Mouse (Mus musculus) neural tube, embryonic 12.5 days (tissue): ENCODE measurements around the gene Nrxn3. TPM values are rescaled to one million over a fixed set of nuclear protein-coding genes. Genes with fewer than 3 reads are reported as not detected.
A peak's percentile ranks its signal among the peaks of the same experiment; 100 is the strongest.

ENCODE experiments used
- ATAC-seq: fragments of 200-750 bp; cut with Nextera tagmentation; 2 replicates; pipeline ENCODE4 v1.8.0; 2017; ENCODE audit warnings: low read depth, mild to moderate bottlenecking, moderate TSS enrichment, moderate library complexity; ENCODE audit not compliant: low FRiP score
- H3K27ac ChIP-seq: fragments of 300-500 bp; sonication (generic); 2 replicates; pipeline ENCODE4 v1.5.1; 2016
- H3K27me3 ChIP-seq: fragments of 300-500 bp; sonication (generic); replicated peaks from 2 replicates; pipeline ENCODE4 v1.6.1; 2016; ENCODE audit warnings: mild to moderate bottlenecking
- H3K36me3 ChIP-seq: fragments of 300-500 bp; sonication (generic); 2 replicates; pipeline ENCODE4 v1.6.1; 2016; ENCODE audit warnings: mild to moderate bottlenecking
- H3K4me1 ChIP-seq: fragments of 300-500 bp; sonication (generic); 2 replicates; pipeline ENCODE4 v1.6.1; 2016
- H3K4me2 ChIP-seq: fragments of 300-500 bp; sonication (generic); replicated peaks from 2 replicates; pipeline ENCODE4 v1.6.1; 2016; ENCODE audit warnings: mild to moderate bottlenecking
- H3K4me3 ChIP-seq: fragments of 300-500 bp; sonication (generic); 2 replicates; pipeline ENCODE4 v1.5.1; 2016
- H3K9ac ChIP-seq: fragments of 300-500 bp; sonication (generic); 2 replicates; pipeline ENCODE4 v1.6.1; 2016; ENCODE audit warnings: mild to moderate bottlenecking
- H3K9me3 ChIP-seq: fragments of 300-500 bp; sonication (generic); 2 replicates; pipeline ENCODE4 v1.6.1; 2016; ENCODE audit warnings: mild to moderate bottlenecking
- WGBS: fragments of 180-500 bp; shearing (Covaris S2); methylation state at CpG from one replicate; pipeline ENCODE4 v1.1.7; 2016; 5-methylcytosine and 5-hydroxymethylcytosine counted together
- polyA plus RNA-seq: library from polyadenylated mRNA; unstranded; fragments of >200 nt; fragmentation: Nextera tagmentation; extraction: Ambion mirVana; gene quantifications from 2 replicates; pipeline ENCODE4 v1.2.1, GENCODE M21; 2016

The Nrxn3 gene
- polyA plus RNA-seq, 1 experiment from 2014 or later: 57.5 TPM

DNA sequence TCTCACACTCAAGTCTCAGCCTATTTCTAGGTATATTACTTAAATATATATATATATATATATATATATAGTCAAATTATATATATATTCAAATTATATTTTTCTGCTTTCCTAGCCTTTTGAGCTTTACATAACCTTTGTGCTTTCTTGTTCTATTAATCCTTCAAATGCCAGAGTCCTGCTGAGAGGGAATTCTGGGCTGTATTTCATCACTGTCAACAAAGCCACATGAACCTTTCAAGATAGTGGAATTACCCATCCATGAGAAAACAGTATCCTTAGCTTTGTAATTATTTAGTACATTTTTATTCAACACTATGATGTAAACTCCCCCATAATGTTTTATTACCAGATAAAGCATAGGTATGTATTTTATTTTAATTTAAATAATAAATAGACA, 1144.4 kb downstream of the Nrxn3 start:
- H3K9me3 ChIP-seq: no peaks in the 10 kb centered on the region
- no peak for ATAC-seq

GRCm38 (mm10) chr12:89882617-89883370, 1160.1 kb downstream of the Nrxn3 start:
- Histone ChIP-seq H3K4me1 (no peaks in the 10 kb centered on the region), H3K27ac (no peak overlapping the region), H3K4me3 (no peak overlapping the region), H3K9me3 (no peaks in the 10 kb centered on the region), H3K27me3 (no peaks in the 10 kb centered on the region), H3K4me2 (no peak overlapping the region), H3K9ac (no peak overlapping the region), H3K36me3 (no peaks in the 10 kb centered on the region)
- ATAC-seq: peak; percentile 61; the same call in 1 of the 2 replicates
- 41% methylated on average over 8 of the region's 8 CpGs for WGBS

More for the DNA sequence above, 1144.4 kb downstream of the Nrxn3 start:
- Histone ChIP-seq H3K4me2 (no peak overlapping the region), H3K36me3 (no peaks in the 10 kb centered on the region), H3K4me1 (no peaks in the 10 kb centered on the region), H3K4me3 (no peak overlapping the region), H3K27me3 (no peaks in the 10 kb centered on the region), H3K27ac (no peak overlapping the region), H3K9ac (no peak overlapping the region)

DNA sequence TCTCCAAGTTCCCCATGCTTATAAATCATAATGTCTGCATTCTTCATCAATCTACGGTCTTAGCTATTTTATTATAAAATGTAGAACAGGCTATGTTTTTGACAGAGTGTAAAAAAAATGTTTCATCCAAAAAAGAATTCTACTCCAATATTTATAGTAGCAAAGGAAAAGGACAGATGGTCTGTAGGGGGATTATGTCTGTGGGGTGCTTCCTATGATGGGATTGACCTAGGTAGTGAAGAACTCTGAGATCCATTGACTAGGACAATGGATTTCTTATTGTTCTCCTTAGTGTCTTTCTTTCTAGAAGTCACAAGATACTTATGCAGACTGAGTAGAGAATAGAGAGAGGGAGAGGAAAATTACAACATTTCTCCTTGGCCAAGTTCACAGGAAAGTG, 1161.9 kb downstream of the Nrxn3 start:
- Histone ChIP-seq H3K36me3 (no peaks in the 10 kb centered on the region), H3K4me3 (no peak overlapping the region), H3K4me2 (no peak overlapping the region), H3K27me3 (no peaks in the 10 kb centered on the region), H3K9ac (no peak overlapping the region), H3K27ac (no peak overlapping the region), H3K4me1 (no peaks in the 10 kb centered on the region), H3K9me3 (no peaks in the 10 kb centered on the region)
- WGBS: 84% methylated on average over 1 of the region's 1 CpGs
- no peak for ATAC-seq

DNA sequence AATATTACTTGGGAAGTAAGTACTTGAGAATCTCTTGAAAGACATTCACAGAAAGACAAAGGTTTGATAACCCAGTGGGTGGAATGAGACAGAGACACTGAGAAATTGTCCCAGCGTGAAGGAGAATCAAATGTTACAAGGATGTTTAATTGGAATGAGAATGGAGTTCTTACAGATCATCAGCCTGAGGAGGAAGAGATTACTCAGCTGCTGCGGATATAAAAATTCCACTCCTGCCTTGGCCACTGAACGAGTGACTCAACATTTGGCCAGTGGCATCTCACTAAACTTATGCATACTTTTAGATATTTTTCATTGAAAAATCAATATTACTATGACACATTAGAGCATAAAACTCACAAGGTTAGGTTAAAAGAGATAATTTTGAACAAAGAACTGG, 1166.0 kb downstream of the Nrxn3 start:
- 87% methylated on average over 3 of the region's 3 CpGs for WGBS
- no peaks in the 10 kb centered on the region for H3K27me3 ChIP-seq
- H3K9me3 ChIP-seq: no peaks in the 10 kb centered on the region
- no peaks in the 10 kb centered on the region for H3K36me3 ChIP-seq
- no peak overlapping the region for H3K4me2 ChIP-seq
- H3K4me1 ChIP-seq: no peaks in the 10 kb centered on the region
- H3K4me3 ChIP-seq: no peak overlapping the region
- H3K9ac ChIP-seq: no peak overlapping the region
- no peak for ATAC-seq
- H3K27ac ChIP-seq: no peak overlapping the region

GRCm38 (mm10) chr12:89896901-89897300, 1174.2 kb downstream of the Nrxn3 start:
- H3K4me1 ChIP-seq: no peaks in the 10 kb centered on the region
- WGBS: 63% methylated on average over 2 of the region's 2 CpGs
- no peak overlapping the region for H3K4me2 ChIP-seq
- no peak overlapping the region for H3K9ac ChIP-seq
- no peak for ATAC-seq
- H3K27me3 ChIP-seq: no peaks in the 10 kb centered on the region
- no peak overlapping the region for H3K27ac ChIP-seq
- no peaks in the 10 kb centered on the region for H3K9me3 ChIP-seq
- no peaks in the 10 kb centered on the region for H3K36me3 ChIP-seq
- H3K4me3 ChIP-seq: no peak overlapping the region

- H3K9ac ChIP-seq: no peak overlapping the region
- no peak overlapping the region for H3K4me3 ChIP-seq
- H3K36me3 ChIP-seq: no peaks in the 10 kb centered on the region
- H3K4me2 ChIP-seq: no peak overlapping the region
- no peaks in the 10 kb centered on the region for H3K27me3 ChIP-seq
- H3K4me1 ChIP-seq: peaks cover 6% of the 10 kb centered on the region; the same call in 1 of the 2 replicates
- H3K27ac ChIP-seq: no peak overlapping the region
- WGBS: 48% methylated on average over 3 of the region's 3 CpGs
- no peak for ATAC-seq
- H3K9me3 ChIP-seq: no peaks in the 10 kb centered on the region
Measured at GRCm38 (mm10) chr12:89909578-89909977, 1186.9 kb downstream of the Nrxn3 start.

GRCm38 (mm10) chr12:89918138-89918829, 1195.6 kb downstream of the Nrxn3 start:
- WGBS: 47% methylated on average over 8 of the region's 8 CpGs

DNA sequence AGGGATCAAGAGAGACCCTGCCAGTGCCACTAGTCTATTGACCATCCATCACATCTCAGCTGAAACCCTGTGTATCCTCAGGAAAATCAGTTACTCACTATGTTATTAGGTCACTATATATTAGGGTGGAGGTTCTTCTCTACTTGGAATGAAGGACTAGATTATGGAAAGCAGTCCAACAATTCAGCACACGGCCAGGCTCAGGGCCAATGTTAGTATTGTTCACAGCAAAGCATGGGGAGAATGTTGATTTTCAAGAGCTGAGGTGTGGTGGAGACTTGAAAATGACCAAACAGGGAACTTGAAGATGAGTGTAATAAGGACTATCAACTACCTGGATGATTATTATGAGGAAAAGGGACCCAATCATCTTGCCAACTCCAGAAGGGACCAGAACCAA, 1209.7 kb downstream of the Nrxn3 start:
- H3K27me3 ChIP-seq: no peaks in the 10 kb centered on the region
- ATAC-seq: no peak
- WGBS: 75% methylated on average over 1 of the region's 1 CpGs

More at GRCm38 (mm10) chr12:89918138-89918829, 1195.6 kb downstream of the Nrxn3 start:
- peaks cover 10% of the 10 kb centered on the region; the same call in 1 of the 2 replicates for H3K4me1 ChIP-seq
- no peaks in the 10 kb centered on the region for H3K9me3 ChIP-seq
- H3K9ac ChIP-seq: no peak overlapping the region
- no peak overlapping the region for H3K27ac ChIP-seq
- no peak overlapping the region for H3K4me2 ChIP-seq
- no peaks in the 10 kb centered on the region for H3K27me3 ChIP-seq
- no peaks in the 10 kb centered on the region for H3K36me3 ChIP-seq
- ATAC-seq: peak; percentile 79
- H3K4me3 ChIP-seq: no peak overlapping the region

GRCm38 (mm10) chr12:89933630-89934029, 1211.0 kb downstream of the Nrxn3 start:
- no peaks in the 10 kb centered on the region for H3K4me1 ChIP-seq
- ATAC-seq: no peak
- H3K4me2 ChIP-seq: no peak overlapping the region
- no peaks in the 10 kb centered on the region for H3K36me3 ChIP-seq
- no peaks in the 10 kb centered on the region for H3K27me3 ChIP-seq
- no peak overlapping the region for H3K4me3 ChIP-seq
- H3K9me3 ChIP-seq: no peaks in the 10 kb centered on the region
- 87% methylated on average over 5 of the region's 5 CpGs for WGBS
- no peak overlapping the region for H3K9ac ChIP-seq
- no peak overlapping the region for H3K27ac ChIP-seq

More for the DNA sequence above, 1209.7 kb downstream of the Nrxn3 start:
- H3K4me2 ChIP-seq: no peak overlapping the region
- no peaks in the 10 kb centered on the region for H3K36me3 ChIP-seq
- H3K4me3 ChIP-seq: no peak overlapping the region
- no peak overlapping the region for H3K9ac ChIP-seq
- no peak overlapping the region for H3K27ac ChIP-seq
- H3K4me1 ChIP-seq: no peaks in the 10 kb centered on the region
- no peaks in the 10 kb centered on the region for H3K9me3 ChIP-seq

GRCm38 (mm10) chr12:89940746-89941145, 1218.1 kb downstream of the Nrxn3 start:
- Histone ChIP-seq H3K27me3 (no peaks in the 10 kb centered on the region), H3K4me3 (no peak overlapping the region), H3K36me3 (no peaks in the 10 kb centered on the region), H3K4me1 (no peaks in the 10 kb centered on the region), H3K27ac (no peak overlapping the region), H3K4me2 (no peak overlapping the region), H3K9me3 (no peaks in the 10 kb centered on the region), H3K9ac (no peak overlapping the region)
- 92% methylated on average over 2 of the region's 2 CpGs for WGBS
- no peak for ATAC-seq

- Histone ChIP-seq H3K27me3 (no peaks in the 10 kb centered on the region), H3K27ac (no peak overlapping the region), H3K4me2 (no peak overlapping the region), H3K9me3 (no peaks in the 10 kb centered on the region), H3K9ac (no peak overlapping the region), H3K36me3 (no peaks in the 10 kb centered on the region), H3K4me1 (no peaks in the 10 kb centered on the region), H3K4me3 (no peak overlapping the region)
- 76% methylated on average over 2 of the region's 2 CpGs for WGBS
- no peak for ATAC-seq
Measured at GRCm38 (mm10) chr12:89945911-89946502, 1223.3 kb downstream of the Nrxn3 start.

DNA sequence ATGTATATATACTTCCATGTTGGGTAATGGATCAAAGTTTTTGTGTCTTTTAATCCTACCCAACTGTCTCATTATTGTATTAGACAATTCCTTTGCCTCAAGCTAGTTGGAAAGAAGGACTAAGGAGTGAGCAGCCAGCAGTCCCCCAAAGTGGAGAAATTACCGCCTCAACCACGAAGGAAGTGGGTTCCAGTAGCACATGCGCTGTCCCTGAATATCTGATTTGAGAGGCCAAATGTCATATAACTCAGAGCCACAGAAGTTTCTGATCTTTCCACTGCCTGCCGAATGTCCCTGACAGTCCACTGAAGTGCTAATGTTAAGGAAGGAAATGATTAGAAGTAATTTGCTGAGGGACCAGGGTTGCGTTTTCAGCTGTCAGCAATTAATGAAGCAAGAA, 1223.8 kb downstream of the Nrxn3 start:
- H3K9ac ChIP-seq: no peak overlapping the region
- H3K9me3 ChIP-seq: no peaks in the 10 kb centered on the region
- no peaks in the 10 kb centered on the region for H3K36me3 ChIP-seq
- ATAC-seq: no peak
- H3K4me3 ChIP-seq: no peak overlapping the region
- no peaks in the 10 kb centered on the region for H3K27me3 ChIP-seq
- no peaks in the 10 kb centered on the region for H3K4me1 ChIP-seq
- H3K27ac ChIP-seq: no peak overlapping the region
- WGBS: 78% methylated on average over 5 of the region's 5 CpGs
- H3K4me2 ChIP-seq: no peak overlapping the region
